Mouse (Mus musculus) neural tube, embryonic 14.5 days (tissue): ENCODE data around the gene Szt2. TPM values are rescaled to one million over a fixed set of nuclear protein-coding genes. Genes with fewer than 3 reads are reported as not detected.

Experiments
- ATAC-seq: fragments of 200-750 bp; cut with Nextera tagmentation; 2 replicates; pipeline ENCODE4 v1.8.0; 2017; ENCODE audit warnings: low read depth, mild to moderate bottlenecking, moderate TSS enrichment, moderate library complexity
- H3K27ac ChIP-seq: fragments of 300-500 bp; sonication (generic); 2 replicates; pipeline ENCODE4 v1.5.1; 2014; ENCODE audit warnings: low read depth, mild to moderate bottlenecking, control low read depth, low read length, moderate library complexity, mixed read lengths
- H3K27me3 ChIP-seq: fragments of 300-500 bp; sonication (generic); 2 replicates; pipeline ENCODE4 v1.6.1; 2014; ENCODE audit warnings: low read length; ENCODE audit not compliant: control insufficient read depth, insufficient read depth
- H3K36me3 ChIP-seq: fragments of 300-500 bp; sonication (generic); 2 replicates; pipeline ENCODE4 v1.6.1; 2014; ENCODE audit warnings: low read length, mixed read lengths; ENCODE audit not compliant: control insufficient read depth, insufficient read depth
- H3K4me1 ChIP-seq: fragments of 300-500 bp; sonication (generic); 2 replicates; pipeline ENCODE4 v1.6.1; 2014; ENCODE audit warnings: low read length; ENCODE audit not compliant: control insufficient read depth, insufficient read depth
- H3K4me2 ChIP-seq: fragments of 300-500 bp; sonication (generic); 2 replicates; pipeline ENCODE4 v1.6.1; 2014; ENCODE audit warnings: mild to moderate bottlenecking, low read depth, low read length, control low read depth
- H3K4me3 ChIP-seq: fragments of 300-500 bp; sonication (generic); 2 replicates; pipeline ENCODE4 v1.5.1; 2014; ENCODE audit warnings: low read depth, low read length, control low read depth, mixed read lengths
- H3K9ac ChIP-seq: fragments of 300-500 bp; sonication (generic); replicated peaks from 2 replicates; pipeline ENCODE4 v1.6.1; 2014; ENCODE audit warnings: low read depth, mild to moderate bottlenecking, control low read depth, low read length, mixed read lengths
- H3K9me3 ChIP-seq: fragments of 300-500 bp; sonication (generic); 2 replicates; pipeline ENCODE4 v1.6.1; 2016; ENCODE audit warnings: low read length; ENCODE audit not compliant: control insufficient read depth
- WGBS: fragments of 180-500 bp; shearing (Covaris S2); extraction: QIAGEN DNeasy Blood & Tissue Kit; methylation state at CpG from one replicate; pipeline ENCODE4 v1.1.7; 2014; 5-methylcytosine and 5-hydroxymethylcytosine counted together
- polyA plus RNA-seq: library from polyadenylated mRNA; unstranded; fragments of >200 nt; fragmentation: Nextera tagmentation; extraction: Ambion mirVana; gene quantifications from 2 replicates; pipeline ENCODE4 v1.2.1, GENCODE M21; 2014

Gene Szt2
- polyA plus RNA-seq, 1 experiment from 2014 or later = 14.5 TPM

GRCm38 (mm10) chr4:118357504-118357903 is 51.6 kb downstream of the Szt2 start:
- ATAC-seq = no peak
- H3K36me3 ChIP-seq = peaks cover 3% of the 10 kb centered on the region
- 65% methylated on average over 8 of the region's 8 CpGs for WGBS
- no peak overlapping the region for H3K9ac ChIP-seq
- H3K4me3 ChIP-seq = no peak overlapping the region
- no peak overlapping the region for H3K27ac ChIP-seq
- no peaks in the 10 kb centered on the region for H3K9me3 ChIP-seq
- H3K4me2 ChIP-seq = no peak overlapping the region
- H3K4me1 ChIP-seq = peaks cover 9% of the 10 kb centered on the region; the same call in 1 of the 2 replicates
- no peaks in the 10 kb centered on the region for H3K27me3 ChIP-seq

- WGBS = 89% methylated on average over 6 of the region's 6 CpGs
- Histone ChIP-seq H3K4me3 (no peak overlapping the region), H3K27ac (no peak overlapping the region), H3K4me2 (no peak overlapping the region), H3K36me3 (no peaks in the 10 kb centered on the region), H3K9ac (no peak overlapping the region), H3K4me1 (peaks cover 9% of the 10 kb centered on the region; the same call in 1 of the 2 replicates), H3K9me3 (no peaks in the 10 kb centered on the region), H3K27me3 (no peaks in the 10 kb centered on the region)
- no peak for ATAC-seq
Observed at GRCm38 (mm10) chr4:118356738-118357137, 52.3 kb downstream of the Szt2 start.

- H3K27ac ChIP-seq = no peak overlapping the region
- no peak overlapping the region for H3K4me3 ChIP-seq
- no peaks in the 10 kb centered on the region for H3K27me3 ChIP-seq
- no peak overlapping the region for H3K4me2 ChIP-seq
- no peak for ATAC-seq
- H3K9ac ChIP-seq = no peak overlapping the region
- H3K9me3 ChIP-seq = no peaks in the 10 kb centered on the region
- H3K36me3 ChIP-seq = no peaks in the 10 kb centered on the region
- no peaks in the 10 kb centered on the region; the same call in 1 of the 2 replicates for H3K4me1 ChIP-seq
- WGBS = 84% methylated on average over 3 of the region's 3 CpGs
Observed at GRCm38 (mm10) chr4:118354289-118354688, 54.8 kb downstream of the Szt2 start.

DNA sequence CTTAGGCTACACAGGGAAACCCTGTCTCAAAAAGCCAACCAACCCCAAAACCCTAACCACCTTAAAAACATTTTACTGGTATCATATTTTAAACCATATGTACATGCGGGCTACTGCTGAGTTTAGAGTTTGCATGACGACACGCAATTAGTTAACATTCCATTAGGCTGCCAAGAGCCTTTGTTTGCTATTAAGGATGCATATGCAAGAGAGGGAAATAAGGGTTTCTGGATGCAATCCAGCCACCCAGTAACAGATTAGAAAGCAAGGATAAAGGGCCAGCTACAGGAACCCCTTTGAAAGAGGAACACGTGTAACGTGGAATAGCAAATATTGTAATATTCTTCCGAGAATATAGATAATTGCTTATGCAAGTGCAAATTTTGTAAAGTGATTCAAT is 55.4 kb downstream of the Szt2 start:
- Histone ChIP-seq H3K9me3 (no peaks in the 10 kb centered on the region), H3K9ac (no peak overlapping the region), H3K27me3 (no peaks in the 10 kb centered on the region), H3K36me3 (no peaks in the 10 kb centered on the region), H3K4me2 (no peak overlapping the region), H3K27ac (no peak overlapping the region), H3K4me3 (no peak overlapping the region), H3K4me1 (no peaks in the 10 kb centered on the region)
- 79% methylated on average over 6 of the region's 6 CpGs for WGBS
- ATAC-seq = no peak

DNA sequence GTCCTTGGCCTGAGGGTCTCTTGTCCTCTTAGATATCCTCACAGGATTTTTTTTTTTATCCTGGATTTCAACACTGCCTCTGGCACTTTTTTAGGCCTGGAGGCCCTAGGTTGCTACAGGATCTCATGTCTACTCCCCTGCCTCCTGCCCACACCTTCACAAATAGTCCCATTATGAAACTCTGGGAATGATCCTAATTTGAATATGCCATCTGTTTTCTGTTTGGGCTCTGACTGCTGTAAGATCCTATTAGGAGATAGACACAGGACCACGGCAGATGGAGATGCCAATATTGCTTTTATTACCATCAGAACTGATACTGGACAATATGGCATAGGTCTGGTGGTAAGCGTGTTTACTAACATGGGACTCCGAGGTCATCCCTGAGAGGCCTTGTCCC is 57.2 kb downstream of the Szt2 start:
- Histone ChIP-seq H3K4me1 (no peaks in the 10 kb centered on the region), H3K4me3 (no peak overlapping the region), H3K9ac (no peak overlapping the region), H3K27ac (no peak overlapping the region), H3K27me3 (no peaks in the 10 kb centered on the region), H3K4me2 (no peak overlapping the region), H3K9me3 (no peaks in the 10 kb centered on the region), H3K36me3 (no peaks in the 10 kb centered on the region)
- ATAC-seq = no peak
- 81% methylated on average over 3 of the region's 3 CpGs for WGBS

DNA sequence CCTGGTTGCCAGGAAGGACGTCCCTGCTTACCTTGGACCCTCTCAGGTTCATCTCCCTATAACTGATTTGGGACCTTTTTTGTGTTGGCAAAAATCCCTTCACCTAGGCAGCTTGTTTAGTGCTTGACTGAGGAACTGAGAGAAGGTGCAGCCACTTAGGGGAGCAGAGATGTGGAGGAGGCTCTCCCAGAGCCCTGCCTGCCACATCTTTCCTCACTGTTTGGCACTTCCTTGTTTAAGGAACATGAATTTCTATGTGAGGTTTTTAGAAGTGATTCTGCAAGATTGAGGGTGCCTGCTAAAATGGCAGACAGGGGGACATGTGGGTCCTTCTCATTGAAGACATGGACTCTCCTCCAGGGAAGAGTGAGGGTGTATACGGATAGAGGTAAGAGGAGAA is 58.2 kb downstream of the Szt2 start:
- no peak overlapping the region for H3K4me2 ChIP-seq
- H3K9ac ChIP-seq = no peak overlapping the region
- 83% methylated on average over 2 of the region's 2 CpGs for WGBS

DNA sequence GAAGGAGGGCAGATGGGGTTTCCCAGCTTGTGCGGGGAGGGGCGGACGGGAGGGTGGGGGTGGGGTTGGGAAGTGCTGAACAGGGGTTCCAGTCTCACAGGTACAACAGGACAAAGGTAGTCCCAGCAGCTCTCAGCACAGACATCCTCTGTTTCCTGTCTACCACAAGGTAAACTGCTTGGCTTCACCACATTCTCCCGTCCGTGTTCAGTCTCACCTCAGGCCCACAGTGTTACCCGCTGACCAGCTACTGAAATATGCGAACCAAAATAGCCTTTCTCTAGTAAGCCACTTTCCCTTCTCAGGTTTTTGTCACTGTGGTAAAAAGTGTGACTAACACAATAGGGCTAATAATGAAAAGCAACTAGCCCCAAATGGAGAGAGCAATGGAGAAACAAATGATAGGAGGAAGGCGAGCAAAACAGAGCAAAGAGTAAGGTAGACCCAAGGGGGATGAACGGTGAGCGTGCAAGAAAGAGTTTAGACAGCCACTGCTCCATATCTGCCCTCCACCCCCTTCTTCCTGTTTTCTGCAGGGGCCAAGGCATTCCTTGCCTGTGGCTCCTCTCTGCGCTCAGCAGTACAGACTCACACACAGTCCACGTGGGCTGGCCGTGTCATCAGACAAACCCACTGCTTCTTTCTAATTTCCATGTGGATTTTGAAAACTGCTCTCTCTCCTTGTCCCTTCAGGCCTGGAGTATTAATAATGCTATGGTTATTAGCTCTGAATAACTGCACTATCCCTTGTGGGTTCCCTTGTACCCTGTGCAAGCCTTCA is 61.4 kb downstream of the Szt2 start:
- no peak overlapping the region for H3K4me2 ChIP-seq
- ATAC-seq = no peak
- H3K9me3 ChIP-seq = no peaks in the 10 kb centered on the region
- H3K27ac ChIP-seq = no peak overlapping the region
- H3K4me3 ChIP-seq = no peak overlapping the region
- no peak overlapping the region for H3K9ac ChIP-seq
- WGBS = 76% methylated on average over 13 of the region's 13 CpGs
- no peaks in the 10 kb centered on the region for H3K4me1 ChIP-seq
- H3K27me3 ChIP-seq = no peaks in the 10 kb centered on the region
- no peaks in the 10 kb centered on the region for H3K36me3 ChIP-seq

More for the DNA sequence above, 58.2 kb downstream of the Szt2 start:
- H3K27ac ChIP-seq = no peak overlapping the region
- no peaks in the 10 kb centered on the region for H3K27me3 ChIP-seq
- no peak overlapping the region for H3K4me3 ChIP-seq
- no peaks in the 10 kb centered on the region for H3K36me3 ChIP-seq
- no peak for ATAC-seq
- H3K4me1 ChIP-seq = no peaks in the 10 kb centered on the region
- H3K9me3 ChIP-seq = no peaks in the 10 kb centered on the region

DNA sequence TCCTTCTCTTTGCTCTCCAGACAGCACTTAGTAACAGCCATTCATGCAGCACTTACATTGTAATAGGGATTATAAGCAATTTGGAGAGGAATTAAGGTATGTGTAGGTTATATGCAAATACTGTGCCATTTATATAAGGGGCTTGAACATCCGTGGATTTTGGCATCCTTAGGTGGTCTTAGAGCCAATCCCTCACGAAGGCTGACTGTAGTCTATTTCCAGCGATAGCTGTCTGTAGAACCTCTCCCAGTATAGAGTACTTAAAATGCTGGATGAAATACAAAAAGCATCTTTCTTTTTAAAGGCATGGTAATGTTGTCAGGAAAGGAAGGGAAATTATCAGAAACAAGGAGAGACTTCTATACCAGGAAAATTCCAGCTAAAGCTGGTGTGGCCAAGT is 67.6 kb downstream of the Szt2 start:
- Histone ChIP-seq H3K9ac (no peak overlapping the region), H3K4me2 (no peak overlapping the region), H3K4me1 (no peaks in the 10 kb centered on the region), H3K36me3 (no peaks in the 10 kb centered on the region), H3K27me3 (no peaks in the 10 kb centered on the region), H3K4me3 (no peak overlapping the region), H3K9me3 (no peaks in the 10 kb centered on the region), H3K27ac (no peak overlapping the region)
- WGBS = 85% methylated on average over 3 of the region's 3 CpGs
- ATAC-seq = no peak

DNA sequence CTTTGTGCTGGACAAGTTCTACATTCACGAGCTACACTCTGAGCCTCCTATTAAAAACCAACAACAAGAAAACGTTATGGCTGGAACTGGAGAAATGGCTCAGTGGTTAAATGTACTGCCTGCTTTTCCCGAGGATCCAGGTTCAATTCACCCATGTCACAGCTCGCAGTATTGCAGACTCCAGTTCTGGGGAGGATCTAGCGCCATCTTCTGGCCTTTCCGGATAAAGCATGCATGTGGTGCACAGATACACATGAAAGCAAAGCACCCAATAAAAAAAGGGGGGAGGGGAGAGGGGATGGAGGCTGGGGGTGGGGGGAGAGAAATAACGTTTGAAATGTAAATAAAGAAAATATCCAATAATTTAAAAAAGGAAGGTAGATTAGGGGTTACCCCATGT is 72.4 kb downstream of the Szt2 start:
- H3K4me3 ChIP-seq = no peak overlapping the region
- WGBS = 16% methylated on average over 7 of the region's 7 CpGs
- no peak for ATAC-seq
- H3K4me2 ChIP-seq = no peak overlapping the region
- no peaks in the 10 kb centered on the region for H3K36me3 ChIP-seq
- H3K27me3 ChIP-seq = no peaks in the 10 kb centered on the region
- no peak overlapping the region for H3K9ac ChIP-seq
- H3K27ac ChIP-seq = no peak overlapping the region
- no peaks in the 10 kb centered on the region for H3K4me1 ChIP-seq
- H3K9me3 ChIP-seq = no peaks in the 10 kb centered on the region
